Mouse (Mus musculus): ENCODE data around the gene Abhd17a. TPM values are rescaled to one million over a fixed set of nuclear protein-coding genes. Genes with fewer than 3 reads are reported as not detected.
A peak's percentile ranks its signal among the peaks of the same experiment; 100 is the strongest.

The Abhd17a gene
- total RNA-seq, 1 experiment, result 67.9 TPM

GRCm38 (mm10) chr10:80570419-80570818 lies 19.7 kb downstream of the Abhd17a start:
- Histone ChIP-seq H3K27ac (ENCODE audit: insufficient read depth, low read depth, low read length, poor library complexity, severe bottlenecking) (no peak overlapping the region), H3K4me3 (ENCODE audit: insufficient read depth in 1 of 2, low read depth in 1 of 2, low read length in 2 of 2, poor library complexity in 1 of 2, severe bottlenecking in 1 of 2) (peak overlapping the region; percentile 33 to 49; a peak in 3 of 4 replicates), H3K4me1 (ENCODE audit: control insufficient read depth in 2 of 2, insufficient read depth in 2 of 2, low read length in 2 of 2, poor library complexity in 1 of 2) (peaks cover 12 to 57% of the 10 kb centered on the region in 2 experiments), H3K36me3 (ENCODE audit: control insufficient read depth, insufficient read depth, low read length, poor library complexity, severe bottlenecking) (peaks cover 14% of the 10 kb centered on the region; the same call in 1 of the 2 replicates), H3K9ac (ENCODE audit: insufficient read depth, low read depth, low read length, poor library complexity, severe bottlenecking) (peak overlapping the region; percentile 56; the same call in 1 of the 2 replicates), H3K9me3 (ENCODE audit: control insufficient read depth, insufficient read depth, low read depth, low read length) (no peaks in the 10 kb centered on the region)
- DNase-seq (ENCODE audit: low read depth, low spot score), result no peak
- in situ Hi-C loops (cut with MboI; ENCODE audit: low sequenced_read_pairs in 2 of 2, unreplicated experiment in 2 of 2), result no loop called here
- TF ChIP-seq MAFK (IDR thresholded peaks at IDR 0.05; ENCODE audit: insufficient read depth, low read depth, low read length) (no peak), ZC3H11A (IDR thresholded peaks at IDR 0.05; ENCODE audit: borderline replicate concordance, low read depth, low read length) (no peak)

GRCm38 (mm10) chr10:80569664-80570066 lies 20.5 kb downstream of the Abhd17a start:
- peak overlapping the region; percentile 27; the same call in 1 of the 2 replicates for H3K9ac ChIP-seq (ENCODE audit: insufficient read depth, low read depth, low read length, poor library complexity, severe bottlenecking)
- H3K36me3 ChIP-seq (ENCODE audit: control insufficient read depth, insufficient read depth, low read length, poor library complexity, severe bottlenecking), result peaks cover 14% of the 10 kb centered on the region; the same call in 1 of the 2 replicates
- H3K9me3 ChIP-seq (ENCODE audit: control insufficient read depth, insufficient read depth, low read depth, low read length), result no peaks in the 10 kb centered on the region
- peaks cover 12 to 49% of the 10 kb centered on the region in 2 experiments for H3K4me1 ChIP-seq (ENCODE audit: control insufficient read depth in 2 of 2, insufficient read depth in 2 of 2, low read length in 2 of 2, poor library complexity in 1 of 2)
- H3K4me3 ChIP-seq (ENCODE audit: insufficient read depth in 1 of 2, low read depth in 1 of 2, low read length in 2 of 2, poor library complexity in 1 of 2, severe bottlenecking in 1 of 2), result peak overlapping the region; percentile 6 to 52; a peak in 2 of 4 replicates
- no peak overlapping the region for H3K27ac ChIP-seq (ENCODE audit: insufficient read depth, low read depth, low read length, poor library complexity, severe bottlenecking)
- DNase-seq (ENCODE audit: low read depth, low spot score), result peak; percentile 73
- in situ Hi-C loops (cut with MboI; ENCODE audit: low sequenced_read_pairs in 2 of 2, unreplicated experiment in 2 of 2), result no loop called here
- TF ChIP-seq MAFK (IDR thresholded peaks at IDR 0.05; ENCODE audit: insufficient read depth, low read depth, low read length), result no peak

- Histone ChIP-seq H3K4me3 (ENCODE audit: insufficient read depth in 1 of 2, low read depth in 1 of 2, low read length in 2 of 2, poor library complexity in 1 of 2, severe bottlenecking in 1 of 2) (peak overlapping the region in 1 of 2 experiments; percentile 6; a peak in 2 of 4 replicates), H3K4me1 (ENCODE audit: control insufficient read depth in 2 of 2, insufficient read depth in 2 of 2, low read length in 2 of 2, poor library complexity in 1 of 2) (peaks cover 8 to 44% of the 10 kb centered on the region in 2 experiments; a peak in 3 of 4 replicates), H3K27ac (ENCODE audit: insufficient read depth, low read depth, low read length, poor library complexity, severe bottlenecking) (no peak overlapping the region), H3K9ac (ENCODE audit: insufficient read depth, low read depth, low read length, poor library complexity, severe bottlenecking) (0 out of 2 replicates have a peak overlapping the region, but pooled peaks have one; percentile 27), H3K36me3 (ENCODE audit: control insufficient read depth, insufficient read depth, low read length, poor library complexity, severe bottlenecking) (peaks cover 14% of the 10 kb centered on the region; the same call in 1 of the 2 replicates), H3K9me3 (ENCODE audit: control insufficient read depth, insufficient read depth, low read depth, low read length) (no peaks in the 10 kb centered on the region)
- in situ Hi-C loops (cut with MboI; ENCODE audit: low sequenced_read_pairs in 2 of 2, unreplicated experiment in 2 of 2), result no loop called here
- TF ChIP-seq ZC3H11A (IDR thresholded peaks at IDR 0.05; ENCODE audit: borderline replicate concordance, low read depth, low read length) (no peak), CHD2 (IDR thresholded peaks at IDR 0.05; ENCODE audit: low read depth, low read length) (no peak), MAFK (IDR thresholded peaks at IDR 0.05; ENCODE audit: insufficient read depth, low read depth, low read length) (no peak), HCFC1 (IDR thresholded peaks at IDR 0.05; ENCODE audit: borderline replicate concordance, insufficient read depth, low read length) (no peak), ZNF384 (IDR thresholded peaks at IDR 0.05; ENCODE audit: low read depth, low read length) (no peak)
- DNase-seq (ENCODE audit: low read depth, low spot score), result no peak
Observed at GRCm38 (mm10) chr10:80568876-80569275, 21.3 kb downstream of the Abhd17a start.

GRCm38 (mm10) chr10:80566375-80567092 lies 23.6 kb downstream of the Abhd17a start:
- no peak for TF ChIP-seq ZNF384 (IDR thresholded peaks at IDR 0.05; ENCODE audit: low read depth, low read length)
- TF ChIP-seq HCFC1 (IDR thresholded peaks at IDR 0.05; ENCODE audit: borderline replicate concordance, insufficient read depth, low read length), result no peak
- TF ChIP-seq MAFK (IDR thresholded peaks at IDR 0.05; ENCODE audit: insufficient read depth, low read depth, low read length), result no peak
- no peak for TF ChIP-seq CHD2 (IDR thresholded peaks at IDR 0.05; ENCODE audit: low read depth, low read length)
- TF ChIP-seq ZC3H11A (IDR thresholded peaks at IDR 0.05; ENCODE audit: borderline replicate concordance, low read depth, low read length), result no peak; the same call in 1 of the 2 replicates
- peaks cover 8 to 29% of the 10 kb centered on the region in 2 experiments; a peak in 3 of 4 replicates for H3K4me1 ChIP-seq (ENCODE audit: control insufficient read depth in 2 of 2, insufficient read depth in 2 of 2, low read length in 2 of 2, poor library complexity in 1 of 2)
- no peak overlapping the region for H3K27ac ChIP-seq (ENCODE audit: insufficient read depth, low read depth, low read length, poor library complexity, severe bottlenecking)
- no peak overlapping the region for H3K4me3 ChIP-seq (ENCODE audit: insufficient read depth in 1 of 2, low read depth in 1 of 2, low read length in 2 of 2, poor library complexity in 1 of 2, severe bottlenecking in 1 of 2)
- DNase-seq (ENCODE audit: low read depth, low spot score), result peak; percentile 85
- no peaks in the 10 kb centered on the region for H3K9me3 ChIP-seq (ENCODE audit: control insufficient read depth, insufficient read depth, low read depth, low read length)
- H3K36me3 ChIP-seq (ENCODE audit: control insufficient read depth, insufficient read depth, low read length, poor library complexity, severe bottlenecking), result peaks cover 12% of the 10 kb centered on the region; the same call in 1 of the 2 replicates
- in situ Hi-C loops (cut with MboI; ENCODE audit: low sequenced_read_pairs in 2 of 2, unreplicated experiment in 2 of 2), result no loop called here
- no peak overlapping the region for H3K9ac ChIP-seq (ENCODE audit: insufficient read depth, low read depth, low read length, poor library complexity, severe bottlenecking)

Data from ES-E14 (cell line).